Mouse (Mus musculus): Measurements from ENCODE around the gene Elk3.
A peak's percentile ranks its signal among the peaks of the same experiment; 100 is the strongest.
"Not testable (repeated sequence)": the region's sequence is repeated elsewhere in the genome, so short reads cannot be mapped to it uniquely, and the experiment has no call there.

Elk3 gene

DNA sequence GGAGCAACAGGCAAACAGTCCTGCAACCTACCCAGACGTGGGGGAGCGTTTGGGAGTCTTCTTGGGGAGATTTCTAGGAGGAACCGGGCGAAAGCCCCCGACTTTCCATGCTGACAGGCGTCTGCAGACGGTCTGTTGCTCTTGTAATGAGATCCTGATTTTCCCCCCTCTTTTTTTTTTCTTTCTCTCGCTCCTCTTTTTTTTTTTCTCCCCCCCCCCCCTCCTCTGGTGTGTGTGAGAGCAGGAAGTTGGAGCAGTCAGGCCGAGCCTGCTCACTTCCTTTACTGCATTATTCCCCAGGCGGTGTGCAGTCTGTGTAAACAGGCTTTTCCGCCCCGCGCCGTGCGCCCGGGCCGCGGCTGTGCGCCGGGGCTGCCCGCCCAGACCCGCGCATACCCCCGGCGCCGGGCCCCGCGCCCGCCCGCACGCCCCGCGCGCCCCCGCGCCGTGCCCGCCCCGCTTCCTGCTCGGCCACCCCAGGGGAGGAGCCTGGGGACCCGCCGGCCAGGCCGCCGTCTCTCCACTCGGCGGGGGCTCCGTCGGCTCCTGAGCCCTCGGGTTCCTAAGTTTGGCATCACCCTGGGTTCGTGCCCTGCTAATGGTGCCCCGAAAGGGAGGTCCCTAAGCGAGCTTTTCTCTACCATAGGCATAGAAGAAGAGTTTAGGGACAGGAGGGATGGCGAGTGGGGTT is at the start of gene Elk3:
Elk3 (minus strand) TSS at position 415 of the 691 bp plus-strand sequence.
- peak; percentile 90 for DNase-seq (ENCODE audit: low read depth)

DNA sequence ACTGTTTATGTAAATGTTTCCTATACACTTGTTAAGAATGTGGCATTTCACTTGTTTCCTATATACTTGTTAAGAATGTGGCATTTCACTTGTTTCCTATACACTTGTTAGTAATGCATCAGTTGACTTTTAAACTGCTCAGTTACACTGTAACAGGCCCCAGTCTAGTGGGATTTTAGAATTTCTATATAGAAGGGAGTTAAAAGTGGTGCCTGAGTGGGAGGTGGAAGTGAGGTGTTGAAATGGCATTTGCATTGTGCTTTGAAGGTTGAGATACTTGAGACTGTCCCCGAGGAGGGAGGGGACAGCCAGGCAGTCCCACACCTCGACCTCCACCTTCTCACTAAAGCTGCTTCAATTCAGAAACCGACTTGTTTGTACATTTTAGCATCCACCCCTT is 49.7 kb upstream of the Elk3 start:
- DNase-seq (ENCODE audit: low read depth): no peak

DNA sequence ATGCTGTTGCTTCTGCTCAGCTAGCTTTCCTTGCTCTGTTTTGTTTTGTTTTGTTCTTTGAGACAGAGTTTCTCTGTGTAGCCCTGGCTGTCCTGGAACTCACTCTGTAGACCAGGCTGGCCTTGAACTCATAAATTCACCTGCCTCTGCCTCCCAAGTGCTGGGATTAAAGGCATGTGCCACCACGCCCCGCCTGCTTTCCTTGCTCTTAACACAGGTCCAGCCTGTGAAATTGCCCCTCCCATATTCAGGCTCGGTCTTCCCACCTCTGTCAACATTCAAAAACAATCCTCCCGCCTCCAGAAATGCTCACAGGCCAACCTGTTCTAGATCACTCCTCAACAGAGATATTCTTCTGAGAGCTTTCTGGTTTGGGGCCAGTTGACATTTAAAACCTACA is 49.3 kb upstream of the Elk3 start:
- DNase-seq (ENCODE audit: low read depth): not testable (repeated sequence)

DNA sequence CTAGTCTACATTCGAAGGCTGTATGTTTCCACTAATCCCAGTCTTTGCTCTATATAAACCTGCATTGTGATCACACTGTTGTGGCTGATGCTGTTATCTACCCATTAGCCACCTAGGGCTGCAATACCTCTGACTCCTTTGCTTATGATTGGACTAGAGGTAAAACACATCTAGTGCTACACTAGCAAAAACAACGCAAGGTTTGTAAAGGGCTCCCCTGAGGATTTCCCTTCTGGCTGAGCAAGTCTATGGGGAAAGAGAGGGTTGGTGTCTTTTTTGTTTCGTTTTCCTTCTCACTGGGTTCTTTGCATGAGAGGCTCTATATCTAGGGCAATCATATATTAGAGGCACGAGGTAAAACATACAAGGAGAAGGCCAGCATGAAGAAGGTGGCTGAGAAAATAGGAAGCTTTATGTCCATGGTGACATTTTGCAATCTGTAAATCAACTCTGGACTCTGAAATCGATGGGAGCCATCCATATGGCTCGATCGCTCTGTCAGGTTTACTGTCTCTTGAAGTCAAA is 48.5 kb upstream of the Elk3 start:
- no peak for DNase-seq (ENCODE audit: low read depth)

DNA sequence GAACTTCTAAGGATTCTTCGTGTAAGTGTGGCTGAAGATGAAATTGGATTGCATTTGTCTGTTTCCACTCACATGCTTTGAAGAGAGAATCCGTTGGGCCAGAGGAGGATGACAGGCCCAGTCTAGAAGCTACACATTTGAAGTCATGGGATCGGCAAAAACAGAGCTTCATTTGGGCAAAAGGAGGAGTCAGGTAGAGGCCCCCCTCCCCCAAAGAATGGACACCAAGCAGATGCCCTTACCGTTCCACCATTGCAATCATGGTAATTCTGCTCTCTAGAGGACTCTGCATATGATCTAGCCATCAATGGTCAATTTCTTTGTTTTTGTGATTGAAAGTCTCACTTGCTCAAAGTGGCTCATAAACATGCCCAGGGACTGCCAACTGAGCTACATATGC is 47.9 kb upstream of the Elk3 start:
- DNase-seq (ENCODE audit: low read depth): no peak

DNA sequence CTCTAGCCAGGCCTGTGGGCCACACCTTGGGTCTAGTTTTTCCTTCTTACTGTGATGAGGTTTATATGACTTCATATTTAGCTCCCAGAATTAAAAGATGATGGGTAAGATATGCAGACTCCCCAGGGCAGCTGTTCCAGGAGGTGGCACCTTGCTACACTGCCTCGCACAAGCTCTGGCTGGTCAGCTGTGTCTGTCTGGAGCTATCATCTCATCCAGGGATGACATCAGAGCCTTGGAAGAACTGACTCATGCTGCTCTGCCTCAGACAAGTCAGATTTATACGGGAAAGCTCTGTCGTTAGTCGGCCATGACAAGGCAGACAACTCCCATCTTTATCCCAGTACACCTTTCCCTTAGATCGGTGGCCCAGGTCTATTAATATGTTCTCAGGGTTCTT is 46.2 kb upstream of the Elk3 start:
- DNase-seq (ENCODE audit: low read depth): peak; percentile 35

DNA sequence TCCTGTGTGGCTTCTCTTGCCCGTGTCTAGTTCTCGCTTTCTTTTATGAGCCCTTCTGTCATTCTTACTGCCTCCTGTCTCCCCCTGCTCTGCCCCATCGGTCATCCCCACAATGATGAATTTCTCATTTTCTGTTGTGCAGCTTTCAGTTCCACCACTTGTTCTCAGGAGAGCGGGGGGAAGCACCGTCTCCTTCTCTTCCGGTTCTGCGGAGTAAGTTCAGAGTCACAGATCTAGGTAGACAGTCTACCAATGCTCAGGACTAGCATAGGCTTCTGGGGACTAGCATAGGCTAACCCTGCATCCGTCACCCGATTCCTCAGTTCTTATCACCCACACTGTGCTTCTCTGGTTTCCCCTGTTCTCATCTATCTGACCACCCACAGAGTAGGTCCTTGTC is 45.2 kb upstream of the Elk3 start:
- DNase-seq (ENCODE audit: low read depth): no peak

DNA sequence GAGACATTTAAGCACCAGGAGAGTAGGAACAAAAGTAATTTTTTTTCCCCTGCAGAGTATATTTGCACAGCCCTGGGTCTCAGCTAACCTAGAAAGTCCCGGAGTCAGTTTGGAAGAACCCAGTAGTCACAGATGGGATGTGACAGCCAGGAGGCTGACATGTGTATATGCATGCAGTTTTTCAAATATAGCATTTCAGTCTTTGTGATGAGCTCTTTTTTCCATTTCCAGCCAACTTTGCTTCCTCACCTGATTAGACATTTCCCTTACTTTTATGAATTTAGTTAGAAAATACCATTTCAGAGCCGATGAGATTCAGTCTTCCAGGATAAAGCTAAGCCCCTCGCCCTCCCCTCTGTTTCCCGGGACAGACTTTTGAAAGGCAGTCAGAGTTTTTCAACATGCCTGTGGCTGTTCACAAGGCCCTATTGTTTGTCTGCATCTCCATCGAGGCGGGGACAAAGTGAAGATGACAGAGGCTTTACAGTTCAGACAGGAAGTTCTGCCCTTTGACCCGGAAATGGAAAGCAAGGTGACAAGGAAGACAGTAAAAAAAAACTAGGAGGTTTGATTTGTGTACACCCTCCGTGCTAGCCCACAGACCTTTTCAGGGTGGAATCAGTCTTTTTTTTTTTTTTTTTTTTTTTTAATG is 44.5 kb upstream of the Elk3 start:
- no peak for DNase-seq (ENCODE audit: low read depth)

DNA sequence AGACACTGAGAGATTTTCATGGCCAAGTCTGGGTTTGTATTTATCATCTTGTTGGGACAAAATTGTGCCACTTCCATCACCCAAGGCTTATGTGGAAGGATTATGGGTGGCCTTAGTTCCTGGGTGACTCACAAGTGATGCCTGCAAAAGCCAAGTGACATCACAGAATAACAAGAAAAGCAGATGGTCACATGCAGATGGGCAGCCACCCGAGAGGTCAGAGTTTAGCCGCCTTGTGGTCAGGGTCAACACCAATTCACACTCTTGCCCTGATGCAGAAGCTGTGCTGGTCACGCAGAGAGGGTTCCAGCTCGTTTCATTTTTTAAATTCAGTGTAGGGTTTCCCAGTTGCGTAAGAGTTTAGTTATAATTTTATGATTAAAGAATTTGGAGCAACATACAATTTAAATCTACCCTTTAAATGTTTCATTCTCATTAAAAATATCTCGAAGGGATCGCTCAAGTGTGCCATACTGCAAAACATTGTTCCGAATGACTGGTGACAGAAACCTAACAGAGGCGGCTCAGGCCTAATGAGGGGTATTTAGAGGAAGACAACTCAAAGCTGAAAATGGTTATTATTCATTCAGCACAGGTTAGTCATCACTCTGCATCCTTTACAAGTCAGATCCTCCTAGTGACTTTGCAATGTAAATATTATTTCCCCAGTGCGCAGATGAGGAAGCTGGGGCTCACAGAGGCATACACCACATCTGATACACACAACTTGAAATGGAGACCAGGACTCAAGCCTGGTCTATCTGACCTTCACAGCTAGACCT is 42.8 kb upstream of the Elk3 start:
- DNase-seq (ENCODE audit: low read depth): peak; percentile 68

DNA sequence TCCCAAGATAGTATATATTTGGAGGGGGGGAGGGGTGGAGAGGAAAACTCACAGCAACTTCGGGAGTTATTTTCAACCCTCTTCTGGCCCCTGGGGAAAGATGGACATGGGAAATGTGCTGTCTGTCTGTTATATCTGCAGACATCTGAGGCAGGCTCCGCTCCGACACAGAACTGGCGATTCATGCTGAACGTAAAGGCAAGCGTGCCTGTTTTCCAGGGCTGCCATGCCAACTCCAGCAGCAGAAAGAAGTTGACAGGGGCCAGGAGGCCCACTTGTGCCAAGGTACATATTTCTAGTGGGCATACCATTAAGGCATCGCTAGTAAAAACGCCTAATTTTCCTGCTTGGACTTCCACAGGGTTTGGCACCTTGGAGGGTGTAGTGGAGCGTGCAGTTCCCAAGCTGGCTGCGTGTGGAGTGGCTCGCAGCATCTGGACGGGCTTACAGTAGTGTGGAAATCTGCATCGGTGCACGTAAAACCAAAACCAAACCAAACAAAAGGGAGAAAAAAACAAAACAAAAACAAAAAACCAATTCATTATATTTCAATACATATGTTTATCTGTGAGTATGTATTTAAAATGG is 37.1 kb upstream of the Elk3 start:
- DNase-seq (ENCODE audit: low read depth): no peak

DNA sequence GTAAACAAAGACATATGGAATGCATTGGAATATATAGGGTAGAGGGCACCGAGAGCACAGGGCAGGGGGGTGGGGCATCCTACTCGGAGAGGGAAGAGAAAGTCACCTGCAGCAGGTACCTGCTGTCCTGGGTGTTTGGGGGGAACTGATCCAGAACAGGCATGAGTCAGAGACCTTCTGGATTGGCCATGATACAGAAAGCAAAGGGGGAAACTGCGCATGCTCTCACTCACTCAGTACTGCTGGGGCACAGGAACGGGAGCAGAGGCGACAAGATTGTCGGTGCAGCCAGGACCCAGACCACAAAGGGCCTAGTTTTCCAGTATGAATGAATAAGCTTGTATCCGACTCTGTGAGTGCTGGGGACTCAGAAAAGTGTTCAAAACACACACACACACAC is 36.5 kb upstream of the Elk3 start:
- no peak for DNase-seq (ENCODE audit: low read depth)

DNA sequence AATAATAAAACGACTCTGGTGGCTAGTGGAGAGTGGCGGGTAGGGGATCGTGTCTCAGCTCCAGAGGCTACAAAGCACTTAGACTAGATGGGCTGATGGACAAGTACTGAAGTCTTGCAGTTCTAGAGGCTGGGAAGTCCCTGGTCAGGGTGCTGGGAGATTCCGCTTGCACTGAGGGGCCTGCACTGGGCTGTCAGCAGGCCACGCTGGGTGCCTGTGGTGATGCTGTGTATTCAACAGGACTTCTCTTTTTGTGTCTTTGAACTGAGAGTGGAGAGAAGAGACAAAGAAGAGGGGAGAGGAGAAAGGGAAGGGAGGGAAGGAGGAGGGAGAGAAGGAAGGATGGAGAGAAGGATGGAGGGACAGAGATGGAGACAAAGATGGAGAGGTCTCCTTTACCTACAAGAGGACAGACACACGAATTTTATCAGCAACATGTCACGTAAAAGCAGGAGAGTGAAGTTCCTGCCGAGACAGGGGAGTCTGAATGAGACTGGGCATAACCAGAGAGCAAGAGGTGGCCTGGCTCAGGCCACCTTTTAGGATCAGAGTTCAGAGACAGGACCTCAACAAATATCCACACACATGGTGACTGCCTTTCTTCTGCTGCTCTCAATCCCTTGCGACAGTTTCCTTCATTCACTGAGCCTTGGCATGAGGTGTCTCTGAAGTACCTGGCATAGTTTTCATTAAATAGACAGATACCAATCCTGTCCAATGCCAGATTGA is 35.4 kb upstream of the Elk3 start:
- no peak for DNase-seq (ENCODE audit: low read depth)

DNA sequence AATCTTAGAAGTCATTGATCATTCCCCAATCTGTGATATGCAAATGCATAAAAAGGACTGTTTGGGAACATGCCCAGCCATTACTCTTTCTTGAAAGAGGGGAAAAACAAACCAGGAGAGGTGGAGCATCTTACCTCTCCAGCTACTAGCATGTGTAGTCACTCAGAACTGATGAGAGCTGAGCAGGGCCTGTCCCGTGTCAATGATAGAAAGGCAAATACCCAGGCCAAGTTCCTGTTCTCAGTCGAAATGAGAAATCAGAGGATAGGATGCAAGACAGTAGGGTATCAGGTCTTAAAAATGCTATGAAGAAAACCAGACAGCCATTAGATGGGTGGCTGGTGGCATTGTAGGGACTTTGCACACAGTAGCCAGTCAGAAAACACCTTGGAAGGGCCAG is 34.6 kb upstream of the Elk3 start:
- no peak for DNase-seq (ENCODE audit: low read depth)

DNA sequence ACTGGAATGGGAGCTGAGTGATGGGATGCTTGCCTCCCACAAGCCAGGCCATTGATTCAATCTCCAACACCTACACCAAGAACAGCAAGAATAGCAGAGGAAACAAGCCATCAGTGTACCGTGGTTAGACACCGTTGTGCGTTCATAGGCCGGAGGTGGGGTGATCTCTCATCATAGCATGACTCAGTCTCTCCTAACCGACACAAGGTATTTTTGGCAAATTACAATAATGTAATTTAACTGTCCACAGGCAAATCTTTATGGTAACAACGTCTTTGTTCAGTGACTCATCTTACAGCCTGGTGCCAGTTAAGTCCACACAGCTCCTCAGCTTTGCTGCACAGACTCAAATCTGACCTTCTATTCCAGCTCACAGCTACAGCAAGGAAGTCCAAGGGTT is 32.5 kb upstream of the Elk3 start:
- peak; percentile 98 for DNase-seq (ENCODE audit: low read depth)

DNA sequence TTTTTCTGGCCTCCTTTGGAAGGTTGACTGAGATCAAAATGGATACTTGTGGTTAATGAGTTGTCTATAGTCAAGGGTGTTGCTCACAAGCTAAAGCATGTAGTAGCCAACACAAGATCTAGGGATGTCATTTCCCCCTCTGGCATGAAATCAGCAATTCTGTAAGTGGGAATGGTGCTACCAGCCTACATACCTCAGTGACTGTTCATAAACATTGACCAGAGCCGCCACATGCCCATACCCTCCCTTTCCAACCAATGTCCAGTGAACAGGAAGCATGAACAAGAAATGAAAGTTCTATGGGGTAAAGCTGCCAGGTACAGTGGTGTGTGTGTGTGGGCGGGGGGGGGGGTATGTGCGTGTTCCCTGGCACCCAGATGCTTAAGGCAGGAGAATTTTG is 32.1 kb upstream of the Elk3 start:
- peak; percentile 82 for DNase-seq (ENCODE audit: low read depth)

DNA sequence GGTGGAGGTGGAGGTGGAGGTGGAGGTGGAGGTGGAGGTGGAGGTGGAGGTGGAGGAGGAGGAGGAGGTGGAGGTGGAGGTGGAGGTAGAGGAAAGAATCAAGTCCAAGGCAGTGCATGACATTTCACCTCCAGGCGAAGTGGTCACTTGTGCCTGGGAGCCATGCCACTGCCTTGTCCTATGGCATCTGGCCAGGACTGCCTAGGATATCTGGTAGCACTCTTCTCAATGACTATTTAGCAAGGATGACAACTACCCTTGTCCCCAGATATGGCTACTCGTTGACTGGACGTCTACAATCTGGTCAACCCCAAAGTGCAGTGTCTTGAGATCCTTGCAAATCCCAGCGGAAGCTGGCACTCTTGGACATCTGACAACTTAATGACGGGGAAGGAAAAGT is 27.6 kb upstream of the Elk3 start:
- DNase-seq (ENCODE audit: low read depth): peak; percentile 65

DNA sequence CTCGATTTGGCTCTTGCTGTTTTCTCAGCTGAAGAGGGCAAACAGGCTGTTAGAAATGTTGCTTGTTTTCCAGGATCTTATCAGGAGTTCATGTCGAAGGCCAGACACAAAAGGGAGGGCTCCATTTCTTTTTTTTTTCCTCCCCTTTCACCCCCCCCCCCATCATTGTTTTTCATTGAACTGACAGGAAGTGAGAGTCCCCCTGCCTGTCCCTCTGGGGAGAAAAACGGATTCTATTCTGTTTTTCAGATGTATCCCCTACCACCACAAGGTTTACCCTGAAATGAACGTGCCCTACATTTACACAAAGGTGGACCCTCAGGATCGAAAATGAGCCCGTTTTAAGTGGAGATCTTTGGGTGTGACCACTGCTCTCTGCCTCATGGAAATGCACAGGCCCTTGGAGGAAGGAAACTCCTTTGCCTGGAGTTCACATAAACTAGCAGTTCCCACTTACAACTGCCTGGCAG is 25.6 kb upstream of the Elk3 start:
- no peak for DNase-seq (ENCODE audit: low read depth)

DNA sequence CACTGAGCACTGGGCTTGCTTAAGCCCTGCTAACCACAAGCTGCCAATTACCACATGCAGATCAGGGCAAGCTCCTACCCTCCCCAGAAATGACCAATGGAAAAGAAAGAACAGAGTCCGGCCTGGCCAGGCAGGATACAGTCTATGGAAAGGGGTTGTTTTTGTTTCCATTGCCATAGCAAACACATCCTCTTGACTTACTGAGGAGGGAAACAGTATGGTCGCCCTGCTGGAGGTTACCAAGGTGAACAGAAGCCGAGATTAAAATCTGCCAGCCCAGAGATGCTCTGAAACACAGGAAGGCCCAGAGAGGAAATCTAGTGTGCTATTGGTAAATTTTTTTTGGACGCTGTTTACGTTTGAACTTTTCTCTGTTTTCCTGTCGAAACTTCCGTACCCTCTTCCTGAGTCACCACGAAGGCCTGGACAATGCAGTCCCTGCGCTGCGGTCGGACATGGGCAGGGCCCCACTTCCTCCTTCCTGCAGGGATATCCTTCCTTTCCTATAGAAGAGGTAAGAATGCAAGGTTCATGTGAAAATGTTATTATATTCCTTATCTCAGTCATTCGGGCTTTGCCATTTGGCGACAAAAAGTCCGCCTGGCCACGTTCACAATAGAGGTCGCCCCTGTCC is 25.0 kb upstream of the Elk3 start:
- peak; percentile 98 for DNase-seq (ENCODE audit: low read depth)

DNA sequence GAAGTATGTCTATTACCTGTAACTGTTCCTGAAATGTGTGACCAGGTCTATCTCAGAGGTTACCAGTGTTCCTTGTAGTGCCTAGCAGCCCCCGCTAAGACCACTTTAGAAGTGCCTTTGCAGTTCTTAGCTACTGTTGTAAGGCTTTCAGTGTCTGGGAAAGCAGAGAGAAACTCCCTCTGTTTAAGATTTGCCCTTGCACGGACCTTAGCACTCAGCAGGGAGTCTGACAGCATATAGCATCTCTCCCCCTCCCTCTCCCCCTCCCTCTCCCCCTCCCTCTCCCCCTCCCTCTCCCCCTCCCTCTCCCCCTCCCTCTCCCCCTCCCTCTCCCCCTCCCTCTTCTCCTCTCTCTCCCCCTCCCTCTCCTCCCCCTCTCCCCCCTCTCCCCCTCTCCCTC is 24.1 kb upstream of the Elk3 start:
- DNase-seq (ENCODE audit: low read depth): peak; percentile 33

DNA sequence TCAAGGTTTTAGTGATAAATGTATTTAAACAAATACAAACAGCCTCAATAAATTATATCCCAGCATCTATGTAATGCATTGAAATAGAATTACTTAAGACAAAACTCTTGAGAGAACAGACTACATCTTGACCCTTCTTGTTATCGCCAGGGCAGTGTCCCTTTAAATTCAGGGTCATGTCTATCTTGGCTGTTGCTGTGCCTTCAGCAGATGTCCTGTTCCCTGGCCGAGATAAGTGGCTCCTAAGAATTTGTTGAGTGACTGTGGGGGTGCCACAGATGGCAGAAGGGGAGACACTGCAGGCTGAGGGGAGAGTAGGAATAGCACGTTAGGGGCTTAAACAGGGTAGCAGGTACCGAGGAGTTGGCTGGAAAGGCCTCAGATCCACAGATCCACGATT is 22.3 kb upstream of the Elk3 start:
- no peak for DNase-seq (ENCODE audit: low read depth)

DNA sequence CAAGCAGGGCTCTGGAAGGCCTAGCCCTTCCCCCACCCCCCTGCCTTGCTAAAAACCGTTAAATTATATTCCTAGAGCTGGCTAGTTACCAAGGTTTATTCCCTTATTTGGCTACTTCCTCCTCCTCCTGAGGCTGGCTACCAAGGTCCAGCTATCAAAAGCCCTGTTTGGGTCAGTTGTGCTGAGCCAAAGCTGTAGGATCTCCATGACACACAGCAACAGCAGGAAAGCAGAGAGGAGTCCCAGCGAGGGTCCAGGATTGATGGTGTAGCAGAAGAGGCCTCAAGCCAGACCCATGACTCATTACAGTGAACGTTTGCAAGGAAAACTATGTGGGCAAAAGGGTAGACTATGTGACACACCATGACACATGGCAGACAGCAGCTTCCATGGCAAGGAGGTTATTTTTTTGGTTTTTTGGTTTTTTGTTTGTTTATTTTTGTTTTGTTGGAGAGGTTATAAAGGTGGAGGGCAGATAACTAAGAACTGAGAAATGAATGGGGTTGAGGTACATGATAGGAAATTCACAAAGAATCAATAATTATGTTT is 21.4 kb upstream of the Elk3 start:
- DNase-seq (ENCODE audit: low read depth): peak; percentile 83
